Mouse (Mus musculus) urinary bladder, postnatal 4 days (tissue): Measurements from ENCODE around the gene Kif11.

Experiments
- DNase-seq, 2 experiments: peaks; one replicate each; pipeline ENCODE4 v3.0.0; 2021 to 2022; ENCODE audit warnings: low spot score in 2 of 2

Kif11 gene

GRCm38 (mm10) chr19:37377404-37377990, 1.3 kb downstream of the Kif11 start:
- DNase-seq = no peak

GRCm38 (mm10) chr19:37378816-37379215, 2.6 kb downstream of the Kif11 start:
- no peak for DNase-seq

GRCm38 (mm10) chr19:37386126-37386525, 9.9 kb downstream of the Kif11 start:
- no peak for DNase-seq

GRCm38 (mm10) chr19:37391869-37392268, 15.7 kb downstream of the Kif11 start:
- DNase-seq = no peak

GRCm38 (mm10) chr19:37396279-37396678, 20.1 kb downstream of the Kif11 start:
- DNase-seq = no peak

- no peak for DNase-seq
Measured at GRCm38 (mm10) chr19:37400936-37401335, 24.7 kb downstream of the Kif11 start.

GRCm38 (mm10) chr19:37418294-37418693, 42.1 kb downstream of the Kif11 start:
- DNase-seq = no peak

- no peak for DNase-seq
Measured at GRCm38 (mm10) chr19:37419613-37420012, 43.4 kb downstream of the Kif11 start.

- no peak for DNase-seq
Measured at GRCm38 (mm10) chr19:37428589-37428988, 52.4 kb downstream of the Kif11 start.

- no peak for DNase-seq
Measured at GRCm38 (mm10) chr19:37431139-37431756, 55.0 kb downstream of the Kif11 start.

GRCm38 (mm10) chr19:37432868-37433570, 56.8 kb downstream of the Kif11 start:
- no peak for DNase-seq

- DNase-seq = peak; percentile 28 to 63
Measured at GRCm38 (mm10) chr19:37433895-37434262, 57.7 kb downstream of the Kif11 start.

- DNase-seq = peak; percentile 76 to 83
Measured at GRCm38 (mm10) chr19:37434263-37434951, 58.2 kb downstream of the Kif11 start, which contains the start of gene Hhex. Gene Hhex, plus strand, starts transcription at chr19:37434810.

- peak; percentile 40 to 72 for DNase-seq
Measured at GRCm38 (mm10) chr19:37435041-37435852, 59.0 kb downstream of the Kif11 start.

- no peak for DNase-seq
Measured at GRCm38 (mm10) chr19:37435853-37436174, 59.6 kb downstream of the Kif11 start.

GRCm38 (mm10) chr19:37436514-37437288, 60.5 kb downstream of the Kif11 start:
- peak in 1 of 2 experiments; percentile 27 for DNase-seq

- DNase-seq = no peak
Measured at GRCm38 (mm10) chr19:37437289-37437606, 61.0 kb downstream of the Kif11 start.

GRCm38 (mm10) chr19:37440181-37440580, 64.0 kb downstream of the Kif11 start:
- no peak for DNase-seq

GRCm38 (mm10) chr19:37440708-37441475, 64.7 kb downstream of the Kif11 start:
- no peak for DNase-seq
